Mouse (Mus musculus) heart, postnatal 10 days (tissue): ENCODE results near the gene Pphln1. TPM values are rescaled to one million over a fixed set of nuclear protein-coding genes. Genes with fewer than 3 reads are reported as not detected.
"Not testable (repeated sequence)": the region's sequence is repeated elsewhere in the genome, so short reads cannot be mapped to it uniquely, and the experiment has no call there.

Experiments used
- DNase-seq, 2 experiments: peaks; one replicate each; pipeline ENCODE4 v3.0.0; 2021
- intact Hi-C: fragments of 180-260 bp; cut with DNase I; formaldehyde crosslinking; loops from one replicate; pipeline ENCODE4 v1.15.1; 2025
- total RNA-seq, 2 experiments: library from RNA; stranded (reverse); gene quantifications; 2 replicates each; pipeline ENCODE4 v1.2.3; 2021

Pphln1 gene
- total RNA-seq: 10 to 100 TPM; 27.6 to 29.5 TPM

- DNase-seq: peak; percentile 88
- intact Hi-C loops: loop anchor here (2.0 to 5.0 kb wide), 2 partner anchors 61 to 121 kb away; partner anchors contain the start of genes Gxylt1 and Yaf2
These were observed at the start of gene Pphln1, which contains the start of gene Zcrb1 for GRCm38 (mm10) chr15:93397826-93398698. Gene Pphln1, plus strand, starts transcription at chr15:93398350. Gene Zcrb1, minus strand, starts transcription at chr15:93398334.

- DNase-seq: no peak
- intact Hi-C loops: no loop called here
These were observed 39.6 kb upstream of the Pphln1 start for GRCm38 (mm10) chr15:93358346-93359095.

- intact Hi-C loops: no loop called here
These were observed 32.6 kb upstream of the Pphln1 start for GRCm38 (mm10) chr15:93365561-93365960.

GRCm38 (mm10) chr15:93368558-93368957, 29.6 kb upstream of the Pphln1 start:
- intact Hi-C loops: no loop called here
- peak in 1 of 2 experiments; percentile 1 for DNase-seq

More at GRCm38 (mm10) chr15:93365561-93365960, 32.6 kb upstream of the Pphln1 start:
- no peak for DNase-seq

GRCm38 (mm10) chr15:93371838-93372237, 26.3 kb upstream of the Pphln1 start:
- no peak for DNase-seq

GRCm38 (mm10) chr15:93372525-93373119, 25.5 kb upstream of the Pphln1 start:
- intact Hi-C loops, DNase-seq: not testable (repeated sequence)

More at GRCm38 (mm10) chr15:93371838-93372237, 26.3 kb upstream of the Pphln1 start:
- intact Hi-C loops: no loop called here

GRCm38 (mm10) chr15:93375696-93376095, 22.5 kb upstream of the Pphln1 start:
- no peak for DNase-seq
- intact Hi-C loops: no loop called here

- intact Hi-C loops: no loop called here
- DNase-seq: no peak
These were observed 19.0 kb upstream of the Pphln1 start for GRCm38 (mm10) chr15:93379177-93379576.

- DNase-seq: no peak
- intact Hi-C loops: no loop called here
These were observed 16.8 kb upstream of the Pphln1 start for GRCm38 (mm10) chr15:93381337-93381736.

GRCm38 (mm10) chr15:93397269-93397668, 881 bp upstream of the Pphln1 start:
- peak in 1 of 2 experiments; percentile 2 for DNase-seq
- intact Hi-C loops: loop anchor here (5.0 kb wide), 1 partner anchor 120 kb away; the partner anchor contains the start of gene Gxylt1

- DNase-seq: peak; percentile 2 to 12
These were observed 770 bp downstream of the Pphln1 start for GRCm38 (mm10) chr15:93398699-93399540.

GRCm38 (mm10) chr15:93401446-93401845, 3.3 kb downstream of the Pphln1 start:
- intact Hi-C loops: no loop called here
- no peak for DNase-seq

More at GRCm38 (mm10) chr15:93398699-93399540, 770 bp downstream of the Pphln1 start:
- intact Hi-C loops: loop anchor here (2.0 to 5.0 kb wide), 2 partner anchors 62 to 122 kb away; partner anchors contain the start of genes Gxylt1 and Yaf2

- intact Hi-C loops: no loop called here
These were observed 4.6 kb downstream of the Pphln1 start for GRCm38 (mm10) chr15:93402730-93403129.

GRCm38 (mm10) chr15:93404849-93405248, 6.7 kb downstream of the Pphln1 start:
- no peak for DNase-seq
- intact Hi-C loops: no loop called here

More at GRCm38 (mm10) chr15:93402730-93403129, 4.6 kb downstream of the Pphln1 start:
- no peak for DNase-seq

GRCm38 (mm10) chr15:93405446-93405986, 7.4 kb downstream of the Pphln1 start:
- intact Hi-C loops: no loop called here
- DNase-seq: no peak

GRCm38 (mm10) chr15:93406492-93406891, 8.3 kb downstream of the Pphln1 start:
- intact Hi-C loops: no loop called here
- no peak for DNase-seq

- intact Hi-C loops: no loop called here
- DNase-seq: no peak
These were observed 14.3 kb downstream of the Pphln1 start for GRCm38 (mm10) chr15:93412445-93412844.

GRCm38 (mm10) chr15:93414456-93414855, 16.3 kb downstream of the Pphln1 start:
- intact Hi-C loops: no loop called here
- no peak for DNase-seq

- intact Hi-C loops: no loop called here
- DNase-seq: peak; percentile 12 to 31
These were observed 18.1 kb downstream of the Pphln1 start for GRCm38 (mm10) chr15:93416300-93416699.
